Mouse (Mus musculus) left cerebral cortex, postnatal 36 days (tissue): ENCODE measurements around the gene Scamp4. TPM values are rescaled to one million over a fixed set of nuclear protein-coding genes. Genes with fewer than 3 reads are reported as not detected.
A peak's percentile ranks its signal among the peaks of the same experiment; 100 is the strongest.

Source experiments
- DNase-seq, 2 experiments: peaks; one replicate each; pipeline ENCODE4 v3.0.0; 2021 to 2022; ENCODE audit warnings: low spot score in 2 of 2, mixed read lengths in 1 of 2
- intact Hi-C: fragments of 180-260 bp; cut with DNase I; formaldehyde crosslinking; loops from one replicate; pipeline ENCODE4 v1.15.1; 2025
- total RNA-seq, 2 experiments: library from RNA; stranded (reverse); gene quantifications; 2 replicates each; pipeline ENCODE4 v1.2.3; 2021

Scamp4 gene
- total RNA-seq, 2 experiments from 2014 or later, result 40.1 to 45.1 TPM

DNA sequence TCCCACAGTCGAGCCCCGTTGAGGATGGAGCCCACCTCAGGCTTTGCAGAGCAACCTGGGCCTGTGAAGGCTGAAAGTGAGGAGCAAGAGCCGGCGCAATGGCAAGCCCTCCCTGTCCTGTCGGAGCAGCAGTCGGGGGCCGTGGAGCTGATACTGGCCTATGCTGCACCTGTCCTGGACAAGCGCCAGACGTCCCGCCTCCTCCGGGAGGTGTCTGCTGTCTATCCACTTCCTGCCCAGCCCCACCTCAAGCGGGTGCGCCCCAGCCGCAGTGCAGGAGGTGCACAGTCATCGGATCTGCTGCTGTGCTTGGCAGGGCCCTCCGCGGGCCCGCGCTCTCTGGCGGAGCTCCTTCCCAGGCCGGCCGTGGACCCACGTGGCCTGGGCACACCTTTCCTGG lies 3.6 kb downstream of the Scamp4 start:
- no peak for DNase-seq
- intact Hi-C loops, result no loop called here

DNA sequence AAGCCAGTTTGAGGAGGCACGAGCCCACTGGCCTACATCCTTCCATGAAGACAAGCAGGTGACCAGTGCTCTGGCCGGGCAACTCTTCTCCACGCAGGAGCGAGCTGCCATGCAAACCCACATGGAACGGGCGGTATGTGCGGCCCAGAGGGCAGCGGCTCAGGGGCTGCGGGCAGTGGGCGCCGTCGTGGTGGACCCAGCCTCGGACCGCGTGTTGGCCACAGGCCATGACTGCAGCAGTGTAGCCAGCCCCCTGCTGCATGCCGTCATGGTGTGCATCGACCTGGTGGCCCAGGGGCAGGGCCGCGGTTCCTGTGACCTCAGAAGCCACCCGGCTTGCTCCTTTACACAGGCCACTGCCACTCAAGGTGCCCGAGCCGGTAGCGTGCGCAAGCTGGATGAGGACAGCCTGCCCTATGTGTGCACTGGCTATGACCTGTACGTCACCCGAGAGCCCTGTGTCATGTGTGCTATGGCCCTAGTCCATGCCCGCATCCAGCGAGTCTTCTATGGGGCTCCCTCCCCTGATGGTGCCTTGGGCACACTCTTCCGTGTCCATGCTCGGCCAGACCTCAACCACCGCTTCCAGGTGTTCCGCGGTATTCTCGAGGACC lies 4.2 kb downstream of the Scamp4 start:
- intact Hi-C loops, result no loop called here
- no peak for DNase-seq

DNA sequence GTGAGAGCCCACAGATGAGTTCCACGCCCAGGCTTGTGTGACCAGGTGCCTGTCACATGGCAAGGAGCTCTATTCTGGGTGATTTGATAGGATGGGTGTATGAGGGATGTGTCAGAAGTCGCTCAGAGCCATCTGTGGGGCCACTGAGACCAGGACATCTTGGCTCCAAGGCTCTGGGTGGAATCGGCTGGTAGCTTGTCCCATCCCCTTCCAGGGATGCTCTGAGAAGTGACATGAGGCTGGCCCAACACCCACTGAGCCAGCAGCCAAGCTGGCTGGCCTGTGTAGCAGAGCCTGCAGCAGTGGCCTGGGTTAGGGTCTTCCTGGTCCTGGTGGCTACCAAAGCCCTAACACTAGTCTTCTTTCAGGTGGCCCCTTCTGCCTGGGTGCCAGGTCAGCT lies 5.8 kb downstream of the Scamp4 start:
- no peak for DNase-seq
- intact Hi-C loops, result no loop called here

DNA sequence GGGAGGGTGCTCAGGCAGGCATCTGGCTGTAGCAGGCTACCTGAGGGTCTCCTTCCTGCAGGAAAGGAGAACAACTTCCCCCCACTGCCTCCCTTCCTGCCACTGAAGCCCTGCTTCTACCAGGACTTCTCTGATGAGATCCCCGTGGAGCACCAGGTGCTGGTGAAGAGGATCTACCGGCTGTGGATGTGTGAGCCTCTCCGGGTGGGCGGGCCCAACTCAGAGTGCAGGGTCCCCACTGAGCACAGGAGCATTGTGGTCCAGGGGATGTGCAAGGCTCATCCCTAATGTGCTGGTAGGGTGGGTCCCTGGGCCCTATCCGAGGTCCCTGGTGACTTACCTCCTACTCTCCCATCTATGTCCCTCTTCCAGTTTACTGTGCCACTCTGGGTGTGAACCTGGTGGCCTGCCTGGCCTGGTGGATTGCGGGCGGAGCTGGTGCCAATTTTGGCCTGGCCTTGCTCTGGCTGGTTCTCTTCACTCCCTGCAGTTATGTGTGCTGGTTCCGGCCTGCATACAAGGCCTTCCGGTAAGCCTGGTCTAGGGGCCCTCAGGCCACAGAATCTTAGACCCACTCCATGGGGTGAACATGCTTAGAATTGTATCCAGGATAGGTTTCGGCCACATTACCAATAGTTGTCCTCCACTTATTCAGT lies 6.7 kb downstream of the Scamp4 start:
- intact Hi-C loops, result no loop called here
- DNase-seq, result no peak

DNA sequence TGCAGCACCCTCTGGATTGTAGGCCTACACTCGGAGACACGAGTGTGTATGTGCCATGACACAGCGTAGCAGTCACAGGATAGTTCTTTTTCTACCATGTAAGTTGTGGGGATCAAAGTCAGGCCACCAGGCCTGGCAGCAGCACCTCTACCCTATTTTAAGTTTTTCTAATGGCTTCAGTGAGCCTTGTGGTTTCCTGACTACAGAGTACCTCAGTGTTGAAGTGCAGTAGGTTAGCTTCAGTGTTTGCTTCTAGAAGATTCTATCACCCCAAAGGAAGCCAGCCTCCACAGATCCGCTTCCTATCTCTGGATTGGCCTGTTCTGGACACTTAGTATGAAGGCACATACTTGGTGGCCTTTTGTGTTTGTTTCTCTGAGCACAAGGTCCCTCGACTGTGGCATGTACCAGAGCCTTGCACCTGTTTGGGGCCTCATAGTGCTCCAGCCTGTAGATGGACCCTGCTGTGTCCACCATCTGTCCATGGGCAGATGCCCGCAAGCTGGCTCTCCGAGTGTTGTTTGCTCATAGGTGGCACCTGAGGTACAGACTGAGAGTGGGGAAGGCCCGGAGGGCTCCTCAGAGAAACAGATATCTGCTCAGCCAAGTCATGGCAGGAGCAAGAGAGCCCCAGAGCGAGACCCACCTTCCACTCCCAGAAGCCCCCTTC lies 7.6 kb downstream of the Scamp4 start:
- intact Hi-C loops, result loop anchor here (5.0 kb wide), 1 partner anchor 77 kb away; no protein-coding TSS in a partner anchor

DNA sequence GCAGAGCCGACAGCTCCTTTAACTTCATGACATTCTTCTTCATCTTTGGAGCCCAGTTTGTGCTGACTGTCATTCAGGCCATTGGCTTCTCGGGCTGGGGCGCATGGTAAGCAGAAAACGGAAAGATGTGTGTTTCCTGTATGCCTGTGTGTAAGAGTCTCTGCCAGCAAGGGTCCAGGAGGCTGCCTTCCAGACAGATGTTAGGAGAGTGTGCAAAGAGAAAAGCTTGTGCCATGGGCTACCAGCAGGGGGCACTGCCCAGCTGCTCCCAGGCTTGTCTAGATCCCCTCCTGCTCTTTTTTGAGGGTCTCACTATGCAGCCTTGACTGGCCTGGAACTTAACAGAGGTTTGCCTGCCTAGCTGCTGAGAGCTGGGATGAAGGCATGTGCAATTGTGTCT lies 8.4 kb downstream of the Scamp4 start:
- intact Hi-C loops, result loop anchor here (5.0 kb wide), 1 partner anchor 76 kb away; no protein-coding TSS in a partner anchor
- no peak for DNase-seq

More for the DNA sequence above, 7.6 kb downstream of the Scamp4 start:
- DNase-seq, result no peak

DNA sequence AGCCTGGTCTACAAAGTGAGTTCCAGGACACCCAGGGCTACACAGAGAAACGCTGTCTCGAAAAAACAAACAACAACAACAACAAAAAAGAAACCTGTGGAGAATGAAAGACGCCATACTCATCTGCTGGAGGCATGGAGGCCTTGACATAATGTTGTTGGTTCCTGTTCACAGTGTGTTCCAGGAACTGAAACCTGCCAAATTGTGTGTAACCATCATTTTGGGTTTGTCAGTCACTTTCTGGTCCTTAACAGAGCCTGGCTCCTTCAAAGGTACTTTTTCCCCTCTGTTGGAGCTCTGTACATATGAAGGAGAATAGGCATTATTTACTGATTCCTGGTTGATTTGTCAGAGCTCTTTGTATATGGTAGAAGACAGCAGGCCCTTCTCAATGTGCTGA lies 9.2 kb downstream of the Scamp4 start:
- DNase-seq, result no peak
- intact Hi-C loops, result loop anchor here (5.0 kb wide), 1 partner anchor 75 kb away; no protein-coding TSS in a partner anchor

DNA sequence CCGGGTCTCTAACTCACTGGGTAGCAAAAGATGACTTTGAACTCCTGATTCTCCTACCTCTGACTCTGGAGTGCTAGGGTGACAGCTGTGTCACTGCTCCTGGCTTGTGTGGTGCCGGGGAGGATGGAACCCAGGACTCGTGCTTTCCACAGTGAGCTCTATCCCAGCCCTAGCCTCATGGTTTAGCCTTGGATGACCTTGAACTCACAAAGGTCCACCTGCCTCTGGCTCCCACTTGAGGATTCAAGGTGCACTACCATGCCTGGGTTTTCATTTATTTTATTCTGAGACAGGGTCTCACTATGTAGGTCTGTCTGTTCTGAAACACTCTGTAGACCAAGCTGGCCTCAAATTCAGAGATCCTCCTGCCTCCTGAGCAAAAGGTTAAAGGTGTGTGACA lies 11.1 kb downstream of the Scamp4 start:
- intact Hi-C loops, result loop anchor here (5.0 kb wide), 1 partner anchor 73 kb away; no protein-coding TSS in a partner anchor
- no peak for DNase-seq

DNA sequence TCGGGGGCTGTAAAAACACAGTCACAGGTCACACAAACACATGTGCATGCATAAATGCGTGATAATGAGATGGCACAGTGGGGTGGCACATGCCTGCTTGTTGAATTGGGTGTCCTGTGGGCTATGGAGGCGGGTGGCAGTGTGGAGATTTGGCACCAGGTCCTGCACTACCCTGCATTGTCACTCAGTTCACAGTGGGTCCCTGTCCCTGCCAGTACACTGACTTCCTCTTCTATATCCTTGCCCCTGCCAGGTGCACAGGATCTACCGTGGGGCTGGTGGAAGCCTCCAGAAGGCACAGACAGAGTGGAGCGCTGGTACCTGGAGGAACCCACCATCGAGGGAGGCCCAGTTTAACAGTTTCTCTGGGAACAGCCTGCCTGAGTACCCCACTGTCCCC lies 11.7 kb downstream of the Scamp4 start:
- DNase-seq, result no peak
- intact Hi-C loops, result loop anchor here (5.0 kb wide), 1 partner anchor 73 kb away; no protein-coding TSS in a partner anchor

DNA sequence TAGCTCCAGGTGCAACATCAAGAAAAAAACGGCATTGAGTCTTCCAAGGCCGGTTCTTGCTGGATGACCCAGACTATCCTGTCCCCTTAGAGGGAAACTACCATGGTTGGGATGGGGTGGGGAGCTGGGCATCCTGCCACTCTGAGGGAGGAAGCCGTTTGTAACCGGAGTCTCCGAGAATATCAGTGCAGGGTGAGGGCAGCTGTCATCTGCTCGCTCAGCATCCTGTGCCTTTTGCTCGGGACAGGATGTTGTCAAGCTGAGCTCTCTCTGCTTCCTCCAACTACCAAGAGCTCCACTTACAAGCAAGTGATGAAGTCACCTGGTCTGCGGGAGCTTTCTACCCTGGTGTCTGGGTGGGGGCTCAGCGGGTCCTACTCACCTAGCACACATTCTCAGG lies 15.5 kb downstream of the Scamp4 start:
- intact Hi-C loops, result no loop called here
- no peak for DNase-seq

DNA sequence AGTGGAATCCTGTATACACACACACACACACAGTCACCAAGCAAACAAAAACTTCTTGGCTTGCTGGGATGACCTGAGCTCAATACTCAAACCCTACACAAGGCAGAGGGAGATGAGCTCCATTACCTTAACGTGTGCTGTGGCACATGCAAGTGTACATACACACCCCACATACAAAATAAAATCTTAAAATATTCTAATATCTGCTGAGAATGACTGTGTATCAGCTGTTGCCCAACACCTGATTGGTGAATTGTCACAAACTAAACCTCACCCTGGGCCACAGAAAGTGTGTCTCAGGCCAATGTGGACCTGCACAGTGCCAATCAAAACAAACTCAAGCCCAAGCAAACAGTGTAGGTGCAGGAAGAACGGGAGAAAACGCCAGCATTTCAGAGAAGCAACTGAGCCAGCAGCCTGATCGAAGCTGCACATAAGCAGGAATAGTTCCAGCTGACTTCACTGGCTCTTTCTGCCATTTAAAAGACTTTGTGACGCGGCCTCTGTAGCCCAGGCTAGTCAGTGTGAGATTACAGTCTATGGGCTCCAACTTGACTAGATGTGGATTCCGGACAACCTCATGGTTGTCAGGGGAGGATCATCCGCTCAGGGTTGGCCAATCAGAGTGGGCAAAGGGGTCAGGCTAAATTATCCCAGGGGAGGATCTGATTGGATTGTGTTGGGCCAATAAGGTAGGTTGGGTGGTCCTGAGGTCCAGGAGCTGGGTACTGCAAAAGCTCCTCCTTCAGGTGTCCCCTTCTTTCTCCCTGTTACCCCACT lies 17.0 kb downstream of the Scamp4 start:
- intact Hi-C loops, result no loop called here

DNA sequence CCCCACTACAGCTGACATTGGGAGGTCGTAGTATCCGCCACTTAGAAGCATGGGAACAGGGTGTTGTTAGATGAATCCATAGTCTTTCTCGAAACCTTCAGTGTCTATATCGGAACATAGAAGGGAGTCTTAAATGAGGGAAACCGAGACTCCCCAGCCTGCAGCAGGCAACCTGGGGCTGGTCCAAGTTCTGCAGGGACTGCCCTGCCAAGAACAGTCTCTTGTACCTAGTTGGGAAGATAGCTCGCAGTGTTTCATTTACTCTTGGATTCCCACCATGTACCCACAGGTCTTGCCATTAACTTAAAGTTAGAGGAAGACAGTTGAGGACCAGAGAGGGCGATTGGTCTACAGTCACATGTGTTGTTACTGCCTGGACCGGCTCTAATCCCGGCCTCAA lies 17.7 kb downstream of the Scamp4 start:
- intact Hi-C loops, result no loop called here
- no peak for DNase-seq

More for the DNA sequence above, 17.0 kb downstream of the Scamp4 start:
- DNase-seq, result no peak

DNA sequence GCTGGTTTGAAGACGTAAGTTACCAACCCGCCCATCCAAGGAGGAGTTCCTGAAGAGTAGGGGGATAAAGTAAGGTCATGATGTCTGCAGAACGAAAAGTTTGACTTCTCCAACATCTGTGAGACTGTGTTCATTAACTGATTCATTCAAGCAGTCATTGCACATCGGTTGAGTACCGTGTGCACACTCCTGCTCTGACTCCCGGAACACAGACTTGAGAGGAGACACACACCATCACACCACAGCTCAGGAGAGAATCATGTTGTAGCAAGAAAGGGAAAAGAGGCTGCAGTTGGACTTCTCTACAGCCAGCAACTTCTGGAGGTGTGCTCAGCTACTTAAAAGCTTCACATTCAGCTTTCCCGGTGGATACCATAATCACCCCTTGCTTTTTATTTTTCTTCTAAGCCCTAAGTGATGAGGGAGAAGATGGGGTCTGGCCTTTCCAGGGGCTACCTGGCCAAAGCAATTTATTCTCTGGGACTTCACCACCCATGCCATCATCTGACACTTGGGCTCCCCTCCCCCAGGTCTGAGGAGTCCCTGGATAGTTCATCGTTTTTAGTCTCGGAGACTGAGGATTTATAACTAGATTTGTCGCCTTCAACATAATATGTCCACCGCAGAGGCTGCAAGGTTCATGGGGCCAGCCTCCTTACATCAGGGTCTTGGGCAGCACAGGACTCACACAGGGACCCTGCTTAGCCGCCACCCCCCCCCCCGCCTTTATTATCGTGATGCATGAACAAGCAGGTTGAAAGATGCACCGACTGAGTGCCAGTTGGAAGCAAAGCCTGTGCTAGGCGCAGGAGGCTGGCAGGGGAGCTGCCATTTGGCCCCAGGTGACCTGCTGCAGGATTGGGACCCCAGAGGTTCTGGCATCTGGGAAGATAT lies 18.4 kb downstream of the Scamp4 start:
- intact Hi-C loops, result no loop called here
- DNase-seq, result no peak

DNA sequence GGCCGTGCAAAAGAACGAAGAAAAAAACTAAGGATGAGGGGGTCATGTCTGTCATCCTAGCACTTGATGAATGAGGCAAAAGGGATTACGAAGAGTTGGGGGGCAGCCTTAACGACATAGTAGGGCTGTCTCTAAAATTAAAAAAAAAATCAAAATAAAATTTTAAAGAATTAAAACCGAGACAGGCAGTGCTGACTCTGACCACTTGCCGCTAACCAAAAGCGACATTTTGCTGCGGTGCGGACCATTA lies 18.9 kb downstream of the Scamp4 start:
- DNase-seq, result no peak
- intact Hi-C loops, result no loop called here

DNA sequence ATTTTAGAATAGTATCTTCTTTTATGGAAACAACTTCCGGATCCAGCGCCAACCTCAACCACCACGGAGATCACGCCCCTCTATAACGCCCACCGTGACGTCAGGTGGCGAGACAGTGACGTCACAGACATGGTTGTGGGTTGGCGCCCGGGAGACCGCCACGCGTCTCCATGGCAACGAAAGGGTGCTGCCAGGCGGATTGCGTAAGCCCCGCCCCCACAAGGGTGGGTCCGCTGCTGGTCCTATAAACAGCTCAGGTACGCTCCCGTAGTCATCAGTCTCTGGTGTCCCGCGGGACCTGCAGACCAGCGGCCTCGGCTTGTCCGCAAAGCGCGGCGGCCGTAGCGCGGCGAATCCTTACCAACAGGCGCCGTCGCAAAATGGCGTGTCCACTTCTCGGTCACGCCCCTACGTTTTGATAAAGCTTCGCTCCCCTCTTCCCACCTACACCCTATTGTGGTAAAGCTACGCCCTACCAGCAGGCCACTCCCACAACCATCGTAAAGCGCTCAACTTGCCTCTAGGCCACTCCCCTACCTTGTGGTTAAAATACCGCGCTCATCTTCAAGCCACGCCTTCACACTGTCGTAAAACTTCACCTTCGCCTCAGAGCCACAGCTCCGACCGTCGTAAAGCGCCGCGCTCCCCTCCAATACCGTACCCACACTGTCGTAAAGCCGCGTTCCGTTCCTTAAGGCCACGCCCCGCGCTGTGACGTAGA lies 19.4 kb downstream of the Scamp4 start:
- intact Hi-C loops, result loop anchor here (2.0 kb wide), 3 partner anchors 35 to 55 kb away; partner anchors contain the start of genes Btbd2 and Klf16
- peak; percentile 99 to 100 for DNase-seq

DNA sequence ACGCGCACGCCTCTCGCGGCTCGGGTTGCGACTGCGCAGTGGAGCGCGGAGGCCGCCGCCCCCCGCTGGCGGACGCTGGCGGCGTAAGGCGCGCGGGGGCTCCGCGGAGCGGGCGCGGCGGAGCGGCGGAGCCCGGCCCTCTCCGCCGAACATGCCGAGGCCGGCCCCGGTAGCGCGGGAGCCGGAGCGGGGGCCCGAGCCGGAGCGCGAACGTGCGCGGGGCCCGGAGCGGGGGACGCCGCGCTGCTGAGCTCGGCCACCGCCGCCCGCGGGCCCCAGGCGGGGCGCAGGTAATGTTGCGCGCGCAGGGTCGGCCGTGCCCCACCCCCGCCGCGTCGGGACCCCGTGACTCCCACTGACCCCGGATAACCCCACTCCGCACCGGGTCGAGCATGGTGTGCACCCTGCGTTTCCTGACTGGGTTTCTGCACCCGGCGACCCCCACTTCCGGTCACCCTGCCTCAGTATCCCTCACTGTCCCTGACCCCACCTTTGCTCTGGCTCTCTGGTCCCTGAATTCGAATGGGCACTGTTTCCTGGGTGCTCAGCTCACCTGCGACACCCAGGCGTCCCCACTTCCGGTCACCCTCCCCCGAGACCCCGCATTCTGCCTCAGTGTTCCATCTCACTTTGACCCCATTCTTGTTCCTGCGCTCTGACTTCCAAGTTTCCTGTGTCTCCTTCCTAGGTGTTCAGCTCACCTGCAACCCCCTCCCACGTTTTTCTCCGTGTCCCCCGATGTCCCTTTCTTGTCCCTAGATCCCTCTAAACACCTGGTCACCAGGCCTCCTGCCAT lies 20.2 kb downstream of the Scamp4 start, which contains the start of gene Csnk1g2:
Gene Csnk1g2, plus strand, starts transcription at position 178 of the 796 bp plus-strand sequence.
- intact Hi-C loops, result loop anchor here (2.0 kb wide), 3 partner anchors 34 to 54 kb away; partner anchors contain the start of genes Btbd2 and Klf16
- no peak for DNase-seq

DNA sequence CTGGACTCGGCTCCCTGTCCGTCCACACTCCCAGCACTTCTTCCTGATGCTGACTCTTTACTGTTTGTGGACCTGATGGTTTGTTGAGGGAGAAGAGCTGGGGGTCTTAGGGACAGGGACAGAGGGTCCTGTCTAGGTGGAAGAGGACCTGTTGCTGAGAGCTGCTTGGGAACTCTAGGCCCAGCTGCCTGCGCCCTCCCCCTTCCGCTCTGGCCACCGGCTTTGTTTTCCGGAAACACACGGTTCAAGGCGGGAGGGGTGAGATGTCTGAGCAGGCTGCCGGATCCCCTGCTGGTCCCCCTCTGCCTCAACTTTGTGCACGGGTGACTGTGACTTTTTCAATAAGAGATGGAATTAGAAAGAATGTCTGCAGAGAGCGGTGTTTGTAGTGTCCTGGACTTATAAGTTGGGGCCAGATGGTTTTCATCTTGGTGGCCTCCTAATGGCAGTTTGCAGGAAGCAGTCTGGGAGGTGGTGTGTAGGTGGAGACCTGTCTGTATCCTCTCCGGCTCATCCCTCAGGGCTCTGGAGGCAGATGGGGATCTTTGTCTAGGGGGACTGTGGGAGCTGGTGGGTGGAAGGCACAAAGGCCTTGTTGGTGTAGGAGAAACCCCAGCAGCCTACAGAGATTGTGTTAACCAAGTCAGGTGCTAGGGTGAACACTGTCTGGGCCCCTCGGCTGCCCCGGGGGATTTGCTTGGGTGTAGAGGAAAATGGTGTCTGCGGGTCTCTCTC lies 21.0 kb downstream of the Scamp4 start:
- intact Hi-C loops, result loop anchor here (2.0 kb wide), 3 partner anchors 33 to 53 kb away; partner anchors contain the start of genes Btbd2 and Klf16
- DNase-seq, result peak in 1 of 2 experiments; percentile 38
